Mouse (Mus musculus): ENCODE data around the gene Ano2. TPM values are rescaled to one million over a fixed set of nuclear protein-coding genes. Genes with fewer than 3 reads are reported as not detected.

Ano2 gene
- polyA plus RNA-seq, 1 experiment from 2014 or later: 0.12 TPM

DNA sequence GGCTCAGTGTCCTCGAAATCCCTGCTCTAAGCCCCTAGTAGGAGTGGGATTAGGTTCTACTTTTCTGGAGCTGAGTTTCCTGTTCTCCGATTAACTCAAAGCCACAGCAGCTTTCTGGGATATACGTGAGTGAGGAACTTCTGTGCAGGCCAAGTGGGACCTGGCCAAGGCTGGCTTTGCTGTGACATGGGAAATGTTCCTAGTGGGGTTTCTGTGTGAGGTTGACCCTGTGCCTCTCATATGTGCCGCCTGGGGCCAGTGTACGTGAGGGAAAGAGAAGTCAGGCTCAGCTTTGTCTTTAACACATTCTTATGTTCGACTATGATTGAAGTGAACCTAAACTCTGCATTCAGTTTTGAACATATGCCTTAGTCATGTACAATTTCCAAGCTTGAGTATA lies 184.5 kb downstream of the Ano2 start:
- H3K4me1 ChIP-seq: no peaks in the 10 kb centered on the region
- no peaks in the 10 kb centered on the region for H3K36me3 ChIP-seq (replicated peaks)
- no peak overlapping the region for H3K27ac ChIP-seq
- no peaks in the 10 kb centered on the region for H3K9me3 ChIP-seq
- H3K4me3 ChIP-seq: no peak overlapping the region
- 91% methylated on average over 6 of the region's 6 CpGs for WGBS
- H3K27me3 ChIP-seq (ENCODE audit: poor library complexity, severe bottlenecking): no peaks in the 10 kb centered on the region
- no peak for DNase-seq (ENCODE audit: extremely low spot score, low spot score)

DNA sequence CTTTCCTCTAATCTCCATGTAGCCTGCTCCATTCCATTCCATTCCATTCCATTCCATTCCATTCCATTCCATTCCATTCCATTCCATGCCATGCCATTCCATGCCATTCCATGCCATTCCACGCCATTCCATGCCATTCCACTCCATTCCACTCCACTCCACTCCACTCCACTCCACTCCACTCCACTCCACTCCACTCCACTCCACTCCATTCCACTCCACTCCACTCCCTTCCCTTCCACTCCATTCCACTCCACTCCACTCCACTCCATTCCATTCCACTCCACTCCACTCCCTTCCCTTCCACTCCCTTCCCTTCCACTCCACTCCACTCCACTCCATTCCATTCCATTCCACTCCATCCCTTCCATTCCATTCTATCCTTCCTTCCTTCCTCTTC lies 186.7 kb downstream of the Ano2 start:
- Histone ChIP-seq H3K4me3 (no peak overlapping the region), H3K27me3 (ENCODE audit: poor library complexity, severe bottlenecking) (no peaks in the 10 kb centered on the region), H3K27ac (no peak overlapping the region), H3K36me3 (replicated peaks) (no peaks in the 10 kb centered on the region), H3K9me3 (no peaks in the 10 kb centered on the region), H3K4me1 (no peaks in the 10 kb centered on the region)
- WGBS: 94% methylated on average over 1 of the region's 1 CpGs
- no peak for DNase-seq (ENCODE audit: extremely low spot score, low spot score)

DNA sequence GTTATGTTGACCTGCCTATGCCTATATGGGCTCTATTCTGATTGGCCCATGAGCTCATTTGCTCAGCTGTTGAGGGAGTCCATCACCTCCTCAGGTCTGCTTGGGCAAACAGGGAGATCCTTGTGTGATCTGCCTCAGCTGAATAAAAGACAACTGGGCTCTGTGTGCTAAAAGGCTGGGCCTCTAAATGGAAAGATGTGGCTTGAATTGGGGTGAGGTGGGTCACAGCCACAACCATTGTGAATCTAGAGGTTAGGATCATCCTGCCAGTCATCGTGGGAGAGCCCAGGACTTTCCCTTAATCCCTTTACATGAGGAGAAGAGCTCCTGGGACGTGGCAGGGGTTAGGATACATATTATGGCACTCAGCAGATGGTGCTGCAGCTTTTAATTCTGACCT lies 188.5 kb downstream of the Ano2 start:
- Histone ChIP-seq H3K27ac (no peak overlapping the region), H3K4me1 (peaks cover 12% of the 10 kb centered on the region), H3K27me3 (ENCODE audit: poor library complexity, severe bottlenecking) (no peaks in the 10 kb centered on the region), H3K4me3 (no peak overlapping the region), H3K36me3 (replicated peaks) (no peaks in the 10 kb centered on the region), H3K9me3 (no peaks in the 10 kb centered on the region)
- WGBS: 65% methylated on average over 2 of the region's 2 CpGs
- DNase-seq (ENCODE audit: extremely low spot score, low spot score): no peak

- H3K4me1 ChIP-seq: peaks cover 13% of the 10 kb centered on the region
- no peaks in the 10 kb centered on the region for H3K36me3 ChIP-seq (replicated peaks)
- H3K27ac ChIP-seq: no peak overlapping the region
- no peak for DNase-seq (ENCODE audit: extremely low spot score, low spot score)
- H3K4me3 ChIP-seq: no peak overlapping the region
- 89% methylated on average over 7 of the region's 7 CpGs for WGBS
- H3K9me3 ChIP-seq: no peaks in the 10 kb centered on the region
- no peaks in the 10 kb centered on the region for H3K27me3 ChIP-seq (ENCODE audit: poor library complexity, severe bottlenecking)
These were observed 189.1 kb downstream of the Ano2 start for GRCm38 (mm10) chr6:125879306-125879705.

GRCm38 (mm10) chr6:125888596-125888995 lies 198.4 kb downstream of the Ano2 start:
- H3K4me3 ChIP-seq: no peak overlapping the region
- H3K27ac ChIP-seq: no peak overlapping the region
- 88% methylated on average over 1 of the region's 1 CpGs for WGBS
- H3K4me1 ChIP-seq: peaks cover 2% of the 10 kb centered on the region
- no peaks in the 10 kb centered on the region for H3K27me3 ChIP-seq (ENCODE audit: poor library complexity, severe bottlenecking)
- H3K36me3 ChIP-seq (replicated peaks): no peaks in the 10 kb centered on the region
- DNase-seq (ENCODE audit: extremely low spot score, low spot score): peak; percentile 2
- peaks cover 5% of the 10 kb centered on the region; the same call in 1 of the 2 replicates for H3K9me3 ChIP-seq

DNA sequence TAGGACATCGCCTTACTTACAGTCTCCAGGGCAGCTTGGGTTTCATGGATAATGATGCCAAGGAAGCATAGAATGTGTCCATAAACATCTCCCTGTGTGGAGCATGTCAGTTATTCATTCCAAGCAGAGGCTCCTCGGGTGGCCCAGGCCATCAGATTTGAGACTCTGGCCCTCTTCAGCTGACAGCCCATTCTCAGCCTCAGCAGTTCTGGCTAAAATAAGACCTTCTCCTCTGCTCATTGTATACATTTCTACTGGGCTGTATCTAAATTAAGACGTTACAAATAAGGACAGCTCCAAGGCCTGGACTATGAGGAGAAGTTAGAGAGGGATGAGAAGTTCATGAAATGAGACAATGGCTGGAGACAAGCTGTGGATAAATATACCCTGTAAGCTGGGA lies 204.1 kb downstream of the Ano2 start:
- no peaks in the 10 kb centered on the region for H3K27me3 ChIP-seq (ENCODE audit: poor library complexity, severe bottlenecking)
- DNase-seq (ENCODE audit: extremely low spot score, low spot score): no peak
- H3K9me3 ChIP-seq: no peaks in the 10 kb centered on the region
- no peak overlapping the region for H3K27ac ChIP-seq
- no peaks in the 10 kb centered on the region for H3K4me1 ChIP-seq
- no peak overlapping the region for H3K4me3 ChIP-seq
- 78% methylated on average over 3 of the region's 3 CpGs for WGBS
- no peaks in the 10 kb centered on the region for H3K36me3 ChIP-seq (replicated peaks)

DNA sequence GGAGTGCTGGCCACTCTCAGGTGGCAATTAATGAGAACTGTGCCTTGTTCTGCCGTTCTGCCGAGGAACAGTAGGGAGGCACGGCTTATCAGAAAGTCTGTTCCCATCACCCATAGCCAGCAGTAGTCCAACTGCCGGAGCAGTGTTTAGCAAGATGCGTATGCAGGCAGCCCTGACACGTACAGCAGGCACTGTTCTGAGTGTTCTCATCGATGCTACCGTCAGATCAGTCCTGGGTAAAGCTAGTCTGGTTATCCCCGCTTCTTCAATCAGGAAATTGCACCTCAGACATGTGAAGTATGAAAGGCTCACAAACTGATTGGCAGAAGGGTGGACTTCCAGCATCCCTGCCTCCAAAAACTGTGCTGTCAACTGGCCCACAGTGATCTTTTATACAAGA lies 224.2 kb downstream of the Ano2 start:
- Histone ChIP-seq H3K4me3 (no peak overlapping the region), H3K9me3 (no peaks in the 10 kb centered on the region), H3K4me1 (no peaks in the 10 kb centered on the region), H3K27me3 (ENCODE audit: poor library complexity, severe bottlenecking) (no peaks in the 10 kb centered on the region), H3K27ac (no peak overlapping the region), H3K36me3 (replicated peaks) (no peaks in the 10 kb centered on the region)
- no peak for DNase-seq (ENCODE audit: extremely low spot score, low spot score)
- WGBS: 86% methylated on average over 9 of the region's 9 CpGs

- 85% methylated on average over 3 of the region's 3 CpGs for WGBS
These were observed 232.5 kb downstream of the Ano2 start for GRCm38 (mm10) chr6:125922746-125923145.

DNA sequence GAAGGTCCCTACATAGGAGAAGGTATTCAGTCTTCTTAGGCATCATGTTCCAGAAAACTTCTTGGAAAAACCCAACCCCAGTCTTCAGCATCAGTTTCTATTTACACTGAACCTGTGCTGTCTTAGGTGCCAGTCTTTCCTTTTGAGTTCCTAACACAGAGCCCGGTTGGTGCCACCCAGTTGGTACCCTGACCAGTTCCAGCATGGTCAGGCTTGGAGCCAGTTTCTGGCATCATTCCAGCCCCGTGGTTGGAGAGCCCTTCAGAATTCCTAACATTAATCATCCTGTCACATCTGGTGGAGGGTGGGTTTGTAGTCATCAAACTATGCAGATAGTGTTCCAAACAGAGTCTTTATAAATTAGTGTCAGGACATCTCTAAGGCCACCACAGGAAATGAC lies 234.8 kb downstream of the Ano2 start:
- Histone ChIP-seq H3K4me3 (no peak overlapping the region), H3K36me3 (replicated peaks) (no peaks in the 10 kb centered on the region), H3K27ac (no peak overlapping the region), H3K4me1 (no peaks in the 10 kb centered on the region), H3K27me3 (ENCODE audit: poor library complexity, severe bottlenecking) (no peaks in the 10 kb centered on the region), H3K9me3 (no peaks in the 10 kb centered on the region)
- WGBS: 84% methylated on average over 2 of the region's 2 CpGs
- DNase-seq (ENCODE audit: extremely low spot score, low spot score): no peak

More at GRCm38 (mm10) chr6:125922746-125923145, 232.5 kb downstream of the Ano2 start:
- no peaks in the 10 kb centered on the region for H3K27me3 ChIP-seq (ENCODE audit: poor library complexity, severe bottlenecking)
- H3K36me3 ChIP-seq (replicated peaks): no peaks in the 10 kb centered on the region
- H3K27ac ChIP-seq: no peak overlapping the region
- DNase-seq (ENCODE audit: extremely low spot score, low spot score): no peak
- H3K9me3 ChIP-seq: no peaks in the 10 kb centered on the region
- no peak overlapping the region for H3K4me3 ChIP-seq
- no peaks in the 10 kb centered on the region for H3K4me1 ChIP-seq

DNA sequence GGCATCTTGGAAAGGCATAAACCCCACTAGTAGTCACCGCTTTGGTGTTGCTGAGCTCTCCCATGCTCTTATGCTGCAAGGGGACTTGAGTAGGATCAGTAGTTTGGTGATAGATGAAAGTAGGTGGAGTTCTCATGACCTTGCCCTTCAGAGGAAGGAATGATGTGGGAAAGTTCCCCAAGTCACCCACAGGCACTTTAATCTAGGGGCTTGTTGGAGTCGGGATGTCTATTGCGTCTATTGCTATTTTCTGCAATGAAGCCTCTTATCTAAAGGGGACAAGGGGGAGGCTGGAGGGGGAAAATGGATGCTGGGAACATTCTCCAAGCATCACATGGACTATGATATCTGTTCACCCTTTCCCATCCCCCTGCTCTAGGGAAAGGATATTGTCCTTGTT lies 235.6 kb downstream of the Ano2 start:
- Histone ChIP-seq H3K36me3 (replicated peaks) (no peaks in the 10 kb centered on the region), H3K4me3 (no peak overlapping the region), H3K27ac (no peak overlapping the region), H3K4me1 (no peaks in the 10 kb centered on the region), H3K9me3 (no peaks in the 10 kb centered on the region), H3K27me3 (ENCODE audit: poor library complexity, severe bottlenecking) (no peaks in the 10 kb centered on the region)
- 92% methylated on average over 3 of the region's 3 CpGs for WGBS
- DNase-seq (ENCODE audit: extremely low spot score, low spot score): no peak

GRCm38 (mm10) chr6:125931926-125932325 lies 241.7 kb downstream of the Ano2 start:
- no peak for DNase-seq (ENCODE audit: extremely low spot score, low spot score)
- Histone ChIP-seq H3K27me3 (ENCODE audit: poor library complexity, severe bottlenecking) (no peaks in the 10 kb centered on the region), H3K27ac (no peak overlapping the region), H3K36me3 (replicated peaks) (no peaks in the 10 kb centered on the region), H3K9me3 (no peaks in the 10 kb centered on the region), H3K4me1 (no peaks in the 10 kb centered on the region), H3K4me3 (no peak overlapping the region)
- 89% methylated on average over 7 of the region's 7 CpGs for WGBS

DNA sequence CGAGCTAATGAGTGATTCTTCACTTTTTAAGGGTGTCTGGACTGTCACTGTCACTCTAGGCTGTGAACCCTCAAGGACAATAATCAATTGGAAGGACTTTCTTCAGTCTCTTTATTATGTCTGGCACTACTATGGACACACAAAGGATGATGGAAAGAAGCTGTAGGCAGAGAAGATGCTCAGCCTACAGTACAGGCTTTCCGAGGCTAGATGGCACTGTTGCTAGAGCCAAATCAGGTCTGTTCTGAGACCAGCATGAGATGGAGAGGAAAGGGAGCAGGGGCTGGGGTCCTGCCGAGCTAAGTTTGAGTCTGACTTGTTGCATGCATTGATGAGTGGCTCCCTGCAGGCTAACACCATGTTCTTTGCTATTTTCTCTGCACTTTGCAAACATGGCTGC lies 264.7 kb downstream of the Ano2 start:
- Histone ChIP-seq H3K27me3 (ENCODE audit: poor library complexity, severe bottlenecking) (no peaks in the 10 kb centered on the region), H3K9me3 (no peaks in the 10 kb centered on the region), H3K4me3 (no peak overlapping the region), H3K27ac (no peak overlapping the region), H3K4me1 (no peaks in the 10 kb centered on the region), H3K36me3 (replicated peaks) (no peaks in the 10 kb centered on the region)
- peak; percentile 34 for DNase-seq (ENCODE audit: extremely low spot score, low spot score)
- 23% methylated on average over 3 of the region's 3 CpGs for WGBS

GRCm38 (mm10) chr6:125973551-125973950 lies 283.3 kb downstream of the Ano2 start:
- H3K9me3 ChIP-seq: no peaks in the 10 kb centered on the region
- H3K36me3 ChIP-seq (replicated peaks): no peaks in the 10 kb centered on the region
- no peaks in the 10 kb centered on the region for H3K27me3 ChIP-seq (ENCODE audit: poor library complexity, severe bottlenecking)
- H3K4me1 ChIP-seq: peaks cover 15% of the 10 kb centered on the region
- H3K4me3 ChIP-seq: no peak overlapping the region
- H3K27ac ChIP-seq: no peak overlapping the region
- no peak for DNase-seq (ENCODE audit: extremely low spot score, low spot score)

DNA sequence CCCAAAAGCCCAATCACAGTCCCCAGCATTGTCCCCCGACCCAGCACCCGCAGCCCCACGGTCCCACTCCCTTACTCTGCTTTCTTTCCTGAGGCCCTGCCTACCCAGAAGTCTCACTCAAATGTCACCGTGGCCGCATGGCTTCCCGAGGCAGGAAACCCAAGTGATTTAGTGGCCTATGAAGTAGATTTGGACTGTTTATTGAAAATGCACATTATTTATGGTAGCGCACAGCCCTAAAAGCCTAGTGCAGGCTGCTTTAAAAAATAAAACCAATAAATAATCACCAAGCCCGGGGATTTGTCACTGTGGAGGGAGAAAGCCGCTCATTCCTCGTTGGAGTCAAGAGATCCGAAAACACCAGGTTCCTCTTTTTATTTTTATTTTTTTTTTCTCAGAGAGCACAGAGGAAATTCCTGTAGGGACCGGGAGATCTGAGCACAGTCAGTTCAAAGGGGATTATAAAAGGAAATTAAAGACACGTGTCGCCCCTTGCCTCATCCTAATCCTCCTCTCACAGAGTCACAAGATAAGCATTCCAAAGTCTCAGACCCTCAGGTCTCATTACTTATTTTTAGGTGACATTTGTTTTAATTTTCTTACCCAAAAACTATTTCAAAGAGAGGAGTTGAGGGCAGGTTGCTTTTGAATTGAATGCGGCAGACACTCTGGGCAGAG lies 285.7 kb downstream of the Ano2 start:
- WGBS: 57% methylated on average over 15 of the region's 15 CpGs
- Histone ChIP-seq H3K27ac (peak overlapping the region; percentile 63; the same call in 1 of the 2 replicates), H3K36me3 (replicated peaks) (no peaks in the 10 kb centered on the region), H3K9me3 (no peaks in the 10 kb centered on the region), H3K4me1 (peaks cover 15% of the 10 kb centered on the region), H3K4me3 (no peak overlapping the region), H3K27me3 (ENCODE audit: poor library complexity, severe bottlenecking) (no peaks in the 10 kb centered on the region)
- no peak for DNase-seq (ENCODE audit: extremely low spot score, low spot score)

Measured in forebrain, embryonic 10.5 days (tissue).